Mouse (Mus musculus): ENCODE measurements around the gene Igf1r. TPM values are rescaled to one million over a fixed set of nuclear protein-coding genes. Genes with fewer than 3 reads are reported as not detected.

Gene Igf1r
- polyA plus RNA-seq, 1 experiment from 2014 or later, result 36.8 TPM

GRCm38 (mm10) chr7:68072524-68073459 is 120.2 kb downstream of the Igf1r start:
- WGBS, result 75% methylated on average over 14 of the region's 14 CpGs
- no peaks in the 10 kb centered on the region for H3K36me3 ChIP-seq
- peak overlapping the region; percentile 51 for H3K4me2 ChIP-seq (replicated peaks)
- H3K4me1 ChIP-seq, result peaks cover 65% of the 10 kb centered on the region
- H3K4me3 ChIP-seq, result no peak overlapping the region
- no peaks in the 10 kb centered on the region for H3K27me3 ChIP-seq
- H3K27ac ChIP-seq, result no peak overlapping the region
- no peaks in the 10 kb centered on the region for H3K9me3 ChIP-seq
- H3K9ac ChIP-seq, result no peak overlapping the region
- 0 out of 2 replicates have a peak, but pooled peaks have one; percentile 3 for ATAC-seq (ENCODE audit: low FRiP score, low read depth)

- Histone ChIP-seq H3K36me3 (no peaks in the 10 kb centered on the region), H3K4me3 (no peak overlapping the region), H3K9ac (no peak overlapping the region), H3K9me3 (no peaks in the 10 kb centered on the region), H3K27me3 (no peaks in the 10 kb centered on the region), H3K27ac (no peak overlapping the region), H3K4me1 (peaks cover 65% of the 10 kb centered on the region), H3K4me2 (replicated peaks) (peak overlapping the region; percentile 51)
- peak; percentile 82 for ATAC-seq (ENCODE audit: low FRiP score, low read depth)
- WGBS, result 6% methylated on average over 8 of the region's 8 CpGs
These were observed 120.8 kb downstream of the Igf1r start for GRCm38 (mm10) chr7:68073460-68073806.

- ATAC-seq (ENCODE audit: low FRiP score, low read depth), result no peak
- Histone ChIP-seq H3K9ac (no peak overlapping the region), H3K27ac (no peak overlapping the region), H3K9me3 (no peaks in the 10 kb centered on the region), H3K4me1 (peaks cover 59% of the 10 kb centered on the region), H3K36me3 (no peaks in the 10 kb centered on the region), H3K4me3 (no peak overlapping the region), H3K27me3 (no peaks in the 10 kb centered on the region), H3K4me2 (replicated peaks) (no peak overlapping the region)
- WGBS, result 90% methylated on average over 11 of the region's 11 CpGs
These were observed 122.1 kb downstream of the Igf1r start for GRCm38 (mm10) chr7:68074748-68075147.

GRCm38 (mm10) chr7:68075401-68075800 is 122.8 kb downstream of the Igf1r start:
- ATAC-seq (ENCODE audit: low FRiP score, low read depth), result no peak
- Histone ChIP-seq H3K27ac (no peak overlapping the region), H3K4me3 (no peak overlapping the region), H3K9ac (no peak overlapping the region), H3K36me3 (no peaks in the 10 kb centered on the region), H3K9me3 (no peaks in the 10 kb centered on the region), H3K27me3 (no peaks in the 10 kb centered on the region), H3K4me2 (replicated peaks) (no peak overlapping the region), H3K4me1 (peaks cover 56% of the 10 kb centered on the region)
- WGBS, result 85% methylated on average over 3 of the region's 3 CpGs

GRCm38 (mm10) chr7:68080122-68080845 is 127.7 kb downstream of the Igf1r start:
- no peak overlapping the region for H3K9ac ChIP-seq
- no peak overlapping the region for H3K4me3 ChIP-seq
- no peak for ATAC-seq (ENCODE audit: low FRiP score, low read depth)
- WGBS, result 64% methylated on average over 11 of the region's 11 CpGs
- peaks cover 61% of the 10 kb centered on the region for H3K4me1 ChIP-seq
- no peaks in the 10 kb centered on the region for H3K9me3 ChIP-seq
- H3K27me3 ChIP-seq, result no peaks in the 10 kb centered on the region
- no peaks in the 10 kb centered on the region for H3K36me3 ChIP-seq
- no peak overlapping the region for H3K4me2 ChIP-seq (replicated peaks)
- H3K27ac ChIP-seq, result no peak overlapping the region

GRCm38 (mm10) chr7:68085338-68085737 is 132.7 kb downstream of the Igf1r start:
- H3K9ac ChIP-seq, result peak overlapping the region; percentile 53; the same call in 1 of the 2 replicates
- WGBS, result 2% methylated on average over 12 of the region's 12 CpGs
- no peaks in the 10 kb centered on the region for H3K9me3 ChIP-seq
- peak overlapping the region; percentile 89 for H3K27ac ChIP-seq
- H3K4me2 ChIP-seq (replicated peaks), result peak overlapping the region; percentile 60
- ATAC-seq (ENCODE audit: low FRiP score, low read depth), result peak; percentile 88
- peaks cover 3% of the 10 kb centered on the region; the same call in 1 of the 2 replicates for H3K36me3 ChIP-seq
- H3K4me1 ChIP-seq, result peaks cover 65% of the 10 kb centered on the region
- no peaks in the 10 kb centered on the region for H3K27me3 ChIP-seq
- H3K4me3 ChIP-seq, result peak overlapping the region; percentile 21; the same call in 1 of the 2 replicates

- ATAC-seq (ENCODE audit: low FRiP score, low read depth), result peak; percentile 42
- Histone ChIP-seq H3K27ac (peak overlapping the region; percentile 89; the same call in 1 of the 2 replicates), H3K27me3 (no peaks in the 10 kb centered on the region), H3K4me3 (no peak overlapping the region), H3K4me2 (replicated peaks) (peak overlapping the region; percentile 60), H3K36me3 (peaks cover 6% of the 10 kb centered on the region; the same call in 1 of the 2 replicates), H3K9ac (no peak overlapping the region), H3K4me1 (peaks cover 62% of the 10 kb centered on the region), H3K9me3 (no peaks in the 10 kb centered on the region)
- WGBS, result 63% methylated on average over 4 of the region's 4 CpGs
These were observed 133.3 kb downstream of the Igf1r start for GRCm38 (mm10) chr7:68085870-68086341.

DNA sequence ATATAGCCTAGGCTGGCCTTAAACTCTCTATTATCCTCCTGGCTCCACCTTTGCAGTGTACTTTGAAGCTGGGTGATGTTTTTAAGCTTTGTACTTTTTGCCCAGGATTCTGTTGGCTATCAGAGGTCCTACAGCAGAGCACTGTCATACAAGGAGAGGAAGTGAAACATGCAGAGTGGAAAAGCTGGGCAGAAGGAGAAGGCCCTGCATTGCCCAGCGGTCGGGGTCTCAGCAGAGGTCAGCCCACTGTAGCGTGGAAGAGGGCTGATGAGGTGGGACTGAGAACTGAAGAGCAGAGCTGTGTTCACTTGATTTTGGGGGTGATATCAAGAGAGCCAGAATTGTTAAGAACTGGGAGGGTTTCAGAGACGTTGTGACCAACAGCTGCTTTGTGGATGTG is 134.9 kb downstream of the Igf1r start:
- H3K9me3 ChIP-seq, result no peaks in the 10 kb centered on the region
- no peaks in the 10 kb centered on the region for H3K27me3 ChIP-seq
- H3K4me1 ChIP-seq, result peaks cover 56% of the 10 kb centered on the region
- no peak for ATAC-seq (ENCODE audit: low FRiP score, low read depth)
- H3K4me3 ChIP-seq, result no peak overlapping the region
- H3K27ac ChIP-seq, result no peak overlapping the region
- no peak overlapping the region for H3K9ac ChIP-seq
- WGBS, result 70% methylated on average over 4 of the region's 4 CpGs
- H3K36me3 ChIP-seq, result peaks cover 13% of the 10 kb centered on the region
- no peak overlapping the region for H3K4me2 ChIP-seq (replicated peaks)

DNA sequence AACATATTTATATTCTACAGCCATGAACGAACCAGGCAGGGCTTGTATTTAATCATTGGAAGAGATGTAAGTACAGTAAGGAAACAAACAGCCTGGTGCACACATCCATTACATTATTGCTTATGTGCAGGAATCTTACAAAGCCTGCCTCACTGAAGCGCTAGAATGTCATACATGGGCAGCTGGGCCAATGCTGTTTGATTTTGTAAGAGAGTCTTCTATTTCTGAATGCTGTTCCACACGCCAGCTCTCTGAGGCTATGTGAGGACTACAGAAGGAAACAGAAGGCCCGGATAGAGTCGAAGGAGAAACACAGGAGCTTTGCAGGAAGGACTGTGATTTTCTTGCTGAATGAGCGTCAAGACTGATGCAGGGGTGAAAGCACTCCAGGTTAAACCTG is 136.2 kb downstream of the Igf1r start:
- Histone ChIP-seq H3K27ac (no peak overlapping the region), H3K4me3 (no peak overlapping the region), H3K4me2 (replicated peaks) (no peak overlapping the region), H3K9me3 (no peaks in the 10 kb centered on the region), H3K9ac (no peak overlapping the region), H3K27me3 (no peaks in the 10 kb centered on the region), H3K36me3 (peaks cover 13% of the 10 kb centered on the region), H3K4me1 (peaks cover 50% of the 10 kb centered on the region)
- ATAC-seq (ENCODE audit: low FRiP score, low read depth), result no peak
- 78% methylated on average over 6 of the region's 6 CpGs for WGBS

GRCm38 (mm10) chr7:68089725-68090124 is 137.1 kb downstream of the Igf1r start:
- Histone ChIP-seq H3K4me2 (replicated peaks) (no peak overlapping the region), H3K9ac (no peak overlapping the region), H3K36me3 (peaks cover 15% of the 10 kb centered on the region), H3K27me3 (no peaks in the 10 kb centered on the region), H3K27ac (no peak overlapping the region), H3K4me1 (peaks cover 41% of the 10 kb centered on the region), H3K9me3 (no peaks in the 10 kb centered on the region), H3K4me3 (no peak overlapping the region)
- WGBS, result 91% methylated on average over 10 of the region's 10 CpGs
- ATAC-seq (ENCODE audit: low FRiP score, low read depth), result no peak

GRCm38 (mm10) chr7:68090576-68090975 is 137.9 kb downstream of the Igf1r start:
- Histone ChIP-seq H3K27ac (no peak overlapping the region), H3K4me3 (no peak overlapping the region), H3K4me2 (replicated peaks) (no peak overlapping the region), H3K36me3 (peaks cover 17% of the 10 kb centered on the region), H3K27me3 (no peaks in the 10 kb centered on the region), H3K4me1 (peaks cover 36% of the 10 kb centered on the region), H3K9me3 (no peaks in the 10 kb centered on the region), H3K9ac (no peak overlapping the region)
- 67% methylated on average over 8 of the region's 8 CpGs for WGBS
- no peak for ATAC-seq (ENCODE audit: low FRiP score, low read depth)

DNA sequence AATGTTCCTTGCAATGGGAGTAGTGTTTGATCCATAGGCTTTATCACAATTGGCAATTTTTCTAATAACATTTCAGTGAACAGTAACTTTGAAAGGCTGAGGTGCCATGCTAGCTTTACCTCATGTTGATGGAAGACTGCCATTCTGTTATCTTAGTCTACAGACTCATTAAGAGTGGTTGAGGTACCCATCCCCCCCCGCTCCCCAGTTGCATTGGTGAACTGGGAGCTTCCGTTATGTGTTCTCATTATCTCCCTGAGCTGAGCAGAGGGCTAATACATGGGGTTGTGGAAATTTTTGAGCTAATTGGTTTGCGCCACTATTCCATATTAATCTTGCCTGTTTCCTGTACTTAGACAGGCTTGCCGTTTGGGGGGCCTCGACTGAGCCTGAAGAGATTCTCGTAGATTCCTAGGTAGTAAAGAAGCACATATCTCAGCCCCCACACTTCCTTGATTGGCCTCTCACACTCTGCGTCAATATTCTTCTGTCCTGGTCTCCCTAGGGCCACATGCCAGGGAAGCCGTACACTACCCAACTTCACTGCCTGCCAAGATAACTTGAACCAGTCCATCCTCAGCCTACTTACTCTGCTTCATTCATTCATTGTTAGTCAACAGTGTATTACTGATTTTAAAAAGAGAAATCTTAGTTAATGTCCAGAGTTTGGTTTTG is 139.8 kb downstream of the Igf1r start:
- no peaks in the 10 kb centered on the region for H3K9me3 ChIP-seq

More for the DNA sequence above, 139.8 kb downstream of the Igf1r start:
- no peak overlapping the region for H3K27ac ChIP-seq
- peaks cover 17% of the 10 kb centered on the region for H3K36me3 ChIP-seq
- H3K9ac ChIP-seq, result no peak overlapping the region
- H3K27me3 ChIP-seq, result no peaks in the 10 kb centered on the region
- ATAC-seq (ENCODE audit: low FRiP score, low read depth), result no peak
- peaks cover 29% of the 10 kb centered on the region for H3K4me1 ChIP-seq
- WGBS, result 70% methylated on average over 8 of the region's 8 CpGs
- no peak overlapping the region for H3K4me3 ChIP-seq
- no peak overlapping the region for H3K4me2 ChIP-seq (replicated peaks)

Measured in limb, embryonic 13.5 days (tissue).